Mouse (Mus musculus) neural tube, embryonic 13.5 days (tissue): ENCODE data around the gene Cyth2. TPM values are rescaled to one million over a fixed set of nuclear protein-coding genes. Genes with fewer than 3 reads are reported as not detected.
A peak's percentile ranks its signal among the peaks of the same experiment; 100 is the strongest.

Experiments used
- ATAC-seq: fragments of 200-750 bp; cut with Nextera tagmentation; 2 replicates; pipeline ENCODE4 v1.8.0; 2017; ENCODE audit warnings: low read depth, mild to moderate bottlenecking, moderate TSS enrichment, moderate library complexity
- H3K27ac ChIP-seq: fragments of 300-500 bp; sonication (generic); replicated peaks from 2 replicates; pipeline ENCODE4 v1.5.1; 2015; ENCODE audit warnings: moderate library complexity, mild to moderate bottlenecking, inconsistent platforms
- H3K27me3 ChIP-seq: fragments of 300-500 bp; sonication (generic); 2 replicates; pipeline ENCODE4 v1.6.1; 2015; ENCODE audit warnings: mild to moderate bottlenecking, inconsistent platforms
- H3K36me3 ChIP-seq: fragments of 300-500 bp; sonication (generic); 2 replicates; pipeline ENCODE4 v1.6.1; 2015; ENCODE audit warnings: mild to moderate bottlenecking, inconsistent platforms
- H3K4me1 ChIP-seq: fragments of 300-500 bp; sonication (generic); replicated peaks from 2 replicates; pipeline ENCODE4 v1.6.1; 2015; ENCODE audit warnings: inconsistent platforms
- H3K4me2 ChIP-seq: fragments of 300-500 bp; sonication (generic); 2 replicates; pipeline ENCODE4 v1.6.1; 2015; ENCODE audit warnings: inconsistent platforms, mild to moderate bottlenecking, moderate library complexity
- H3K4me3 ChIP-seq: fragments of 300-500 bp; sonication (generic); 2 replicates; pipeline ENCODE4 v1.5.1; 2015; ENCODE audit warnings: mild to moderate bottlenecking, inconsistent platforms
- H3K9ac ChIP-seq: fragments of 300-500 bp; sonication (generic); 2 replicates; pipeline ENCODE4 v1.6.1; 2015; ENCODE audit warnings: moderate library complexity, mild to moderate bottlenecking, inconsistent platforms
- H3K9me3 ChIP-seq: fragments of 300-500 bp; sonication (generic); 2 replicates; pipeline ENCODE4 v1.6.1; 2016; ENCODE audit warnings: inconsistent platforms
- WGBS: fragments of 180-500 bp; shearing (Covaris S2); methylation state at CpG from one replicate; pipeline ENCODE4 v1.1.7; 2015; 5-methylcytosine and 5-hydroxymethylcytosine counted together
- polyA plus RNA-seq: library from polyadenylated mRNA; unstranded; fragments of >200 nt; fragmentation: Nextera tagmentation; extraction: Ambion mirVana; gene quantifications from 2 replicates; pipeline ENCODE4 v1.2.1, GENCODE M21; 2015

Gene Cyth2
- polyA plus RNA-seq, 1 experiment from 2014 or later, result 303 TPM

- H3K4me2 ChIP-seq, result no peak overlapping the region
- no peak overlapping the region for H3K4me3 ChIP-seq
- H3K27me3 ChIP-seq, result peaks cover 10% of the 10 kb centered on the region
- no peak for ATAC-seq
- H3K36me3 ChIP-seq, result peaks cover 2% of the 10 kb centered on the region; the same call in 1 of the 2 replicates
- WGBS, result 77% methylated on average over 4 of the region's 4 CpGs
- no peak overlapping the region for H3K27ac ChIP-seq
- H3K9ac ChIP-seq, result no peak overlapping the region
- peaks cover 39% of the 10 kb centered on the region for H3K4me1 ChIP-seq
- no peaks in the 10 kb centered on the region for H3K9me3 ChIP-seq
Observed at GRCm38 (mm10) chr7:45782271-45782670, 32.1 kb downstream of the Cyth2 start.

- no peak for ATAC-seq
- Histone ChIP-seq H3K9ac (peak overlapping the region; percentile 22; the same call in 1 of the 2 replicates), H3K4me3 (no peak overlapping the region), H3K9me3 (no peaks in the 10 kb centered on the region), H3K4me2 (peak overlapping the region; percentile 24), H3K36me3 (no peaks in the 10 kb centered on the region), H3K27ac (no peak overlapping the region), H3K27me3 (peaks cover 14% of the 10 kb centered on the region), H3K4me1 (peaks cover 17% of the 10 kb centered on the region)
- 23% methylated on average over 22 of the region's 22 CpGs for WGBS
Observed at GRCm38 (mm10) chr7:45779081-45779641, 35.2 kb downstream of the Cyth2 start.

GRCm38 (mm10) chr7:45775237-45775636 is 39.1 kb downstream of the Cyth2 start:
- WGBS, result 83% methylated on average over 7 of the region's 7 CpGs
- H3K4me2 ChIP-seq, result no peak overlapping the region

GRCm38 (mm10) chr7:45771101-45771500 is 43.3 kb downstream of the Cyth2 start:
- no peak overlapping the region for H3K4me2 ChIP-seq
- H3K27me3 ChIP-seq, result peaks cover 17% of the 10 kb centered on the region; the same call in 1 of the 2 replicates
- no peaks in the 10 kb centered on the region for H3K36me3 ChIP-seq
- no peak overlapping the region for H3K9ac ChIP-seq
- no peak overlapping the region for H3K27ac ChIP-seq
- WGBS, result 71% methylated on average over 4 of the region's 4 CpGs
- no peak overlapping the region for H3K4me3 ChIP-seq
- H3K4me1 ChIP-seq, result no peaks in the 10 kb centered on the region
- no peaks in the 10 kb centered on the region for H3K9me3 ChIP-seq
- no peak for ATAC-seq

More at GRCm38 (mm10) chr7:45775237-45775636, 39.1 kb downstream of the Cyth2 start:
- ATAC-seq, result no peak
- Histone ChIP-seq H3K4me1 (peaks cover 8% of the 10 kb centered on the region; the same call in 1 of the 2 replicates), H3K9me3 (no peaks in the 10 kb centered on the region), H3K27ac (no peak overlapping the region), H3K36me3 (no peaks in the 10 kb centered on the region), H3K27me3 (peaks cover 21% of the 10 kb centered on the region; the same call in 1 of the 2 replicates), H3K4me3 (no peak overlapping the region), H3K9ac (no peak overlapping the region)

- Histone ChIP-seq H3K4me1 (no peaks in the 10 kb centered on the region), H3K4me3 (no peak overlapping the region), H3K36me3 (no peaks in the 10 kb centered on the region), H3K27ac (no peak overlapping the region), H3K9me3 (no peaks in the 10 kb centered on the region), H3K27me3 (peaks cover 17% of the 10 kb centered on the region; the same call in 1 of the 2 replicates), H3K4me2 (no peak overlapping the region), H3K9ac (no peak overlapping the region)
- 77% methylated on average over 8 of the region's 8 CpGs for whole genome bisulfite sequencing
- no peak for ATAC-seq
Observed at GRCm38 (mm10) chr7:45770427-45771082, 43.8 kb downstream of the Cyth2 start.

- Histone ChIP-seq H3K9ac (no peak overlapping the region), H3K4me2 (no peak overlapping the region), H3K36me3 (no peaks in the 10 kb centered on the region), H3K27ac (no peak overlapping the region), H3K9me3 (no peaks in the 10 kb centered on the region), H3K27me3 (no peaks in the 10 kb centered on the region), H3K4me3 (no peak overlapping the region), H3K4me1 (no peaks in the 10 kb centered on the region)
- no peak for ATAC-seq
- 96% methylated on average over 6 of the region's 6 CpGs for WGBS
Observed at GRCm38 (mm10) chr7:45767500-45767899, 46.9 kb downstream of the Cyth2 start.

GRCm38 (mm10) chr7:45766764-45767163 is 47.6 kb downstream of the Cyth2 start:
- no peaks in the 10 kb centered on the region for H3K9me3 ChIP-seq
- no peaks in the 10 kb centered on the region for H3K4me1 ChIP-seq
- no peak for ATAC-seq
- WGBS, result 63% methylated on average over 8 of the region's 8 CpGs
- H3K9ac ChIP-seq, result no peak overlapping the region
- no peaks in the 10 kb centered on the region for H3K27me3 ChIP-seq
- no peak overlapping the region for H3K27ac ChIP-seq
- H3K4me3 ChIP-seq, result no peak overlapping the region
- H3K36me3 ChIP-seq, result no peaks in the 10 kb centered on the region
- H3K4me2 ChIP-seq, result no peak overlapping the region

- Histone ChIP-seq H3K9me3 (no peaks in the 10 kb centered on the region), H3K4me3 (no peak overlapping the region), H3K27ac (no peak overlapping the region), H3K27me3 (0 out of 2 replicates have a peak, but pooled peaks cover 2% of the 10 kb centered on the region), H3K9ac (no peak overlapping the region), H3K4me2 (no peak overlapping the region), H3K36me3 (no peaks in the 10 kb centered on the region), H3K4me1 (no peaks in the 10 kb centered on the region)
- 67% methylated on average over 8 of the region's 8 CpGs for WGBS
- ATAC-seq, result no peak
Observed at GRCm38 (mm10) chr7:45765995-45766394, 48.4 kb downstream of the Cyth2 start.

- WGBS, result 68% methylated on average over 5 of the region's 5 CpGs
- ATAC-seq, result no peak
- H3K36me3 ChIP-seq, result no peaks in the 10 kb centered on the region
- no peak overlapping the region for H3K4me3 ChIP-seq
- peaks cover 6% of the 10 kb centered on the region for H3K4me1 ChIP-seq
- no peak overlapping the region for H3K27ac ChIP-seq
- H3K9ac ChIP-seq, result no peak overlapping the region
- H3K4me2 ChIP-seq, result no peak overlapping the region
- H3K9me3 ChIP-seq, result no peaks in the 10 kb centered on the region
- H3K27me3 ChIP-seq, result peaks cover 38% of the 10 kb centered on the region
Observed at GRCm38 (mm10) chr7:45760151-45760550, 54.2 kb downstream of the Cyth2 start.

- WGBS, result 5% methylated on average over 26 of the region's 27 CpGs
- Histone ChIP-seq H3K27me3 (peaks cover 38% of the 10 kb centered on the region), H3K9me3 (no peaks in the 10 kb centered on the region), H3K36me3 (no peaks in the 10 kb centered on the region), H3K4me2 (peak overlapping the region; percentile 30), H3K9ac (peak overlapping the region; percentile 34; the same call in 1 of the 2 replicates), H3K4me3 (peak overlapping the region; percentile 6; the same call in 1 of the 2 replicates), H3K27ac (no peak overlapping the region), H3K4me1 (peaks cover 6% of the 10 kb centered on the region)
- no peak for ATAC-seq
Observed at GRCm38 (mm10) chr7:45759400-45759799, 55.0 kb downstream of the Cyth2 start.
